Mouse (Mus musculus): ENCODE measurements around the gene Gm17361. TPM values are rescaled to one million over a fixed set of nuclear protein-coding genes. Genes with fewer than 3 reads are reported as not detected.

Gm17361 gene
- polyA plus RNA-seq (2017; shearing (Covaris generic)), result not detected

DNA sequence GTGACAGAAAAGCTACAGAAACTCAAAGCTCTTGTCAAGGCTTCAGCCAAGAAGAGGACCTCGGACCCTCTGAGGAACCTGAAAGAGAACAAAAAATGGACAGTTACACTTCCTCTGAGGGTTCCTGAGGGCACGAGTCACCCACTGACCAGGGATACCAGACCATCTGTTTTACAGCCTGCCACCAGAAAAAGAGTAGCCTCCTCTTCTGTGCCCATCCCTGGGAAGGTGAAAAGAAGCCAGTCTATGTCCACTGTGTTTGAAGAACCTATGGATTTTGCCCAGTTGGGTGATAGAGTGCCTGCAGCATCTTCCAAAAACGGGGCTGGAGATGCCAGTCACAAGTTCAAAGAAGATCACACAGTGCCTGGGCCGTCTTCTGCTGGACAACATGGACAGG, at the start of gene Gm17361:
TSS of gene Gm17361 (plus strand) at position 301 of the 400 bp plus-strand sequence.

Measured in activated CD4-positive, CD25-positive, alpha-beta regulatory T cell (primary cell).